Mouse (Mus musculus): ENCODE data around the gene Myl6. TPM values are rescaled to one million over a fixed set of nuclear protein-coding genes. Genes with fewer than 3 reads are reported as not detected.

Gene Myl6
- total RNA-seq, 2 experiments from 2014 or later = 526 to 539 TPM

- DNase-seq (ENCODE audit: low spot score in 2 of 2) = no peak
Observed at GRCm38 (mm10) chr10:128490912-128491311, 3.0 kb downstream of the Myl6 start.

- DNase-seq (ENCODE audit: low spot score in 2 of 2) = peak in 1 of 2 experiments; percentile 52
Observed at GRCm38 (mm10) chr10:128490232-128490631, 3.7 kb downstream of the Myl6 start.

- no peak for DNase-seq (ENCODE audit: low spot score in 2 of 2)
Observed at GRCm38 (mm10) chr10:128489785-128490184, 4.2 kb downstream of the Myl6 start.

- DNase-seq (ENCODE audit: low spot score in 2 of 2) = peak in 1 of 2 experiments; percentile 20
Observed at GRCm38 (mm10) chr10:128489380-128489779, 4.6 kb downstream of the Myl6 start.

GRCm38 (mm10) chr10:128488776-128489175, 5.2 kb downstream of the Myl6 start:
- no peak for DNase-seq (ENCODE audit: low spot score in 2 of 2)

GRCm38 (mm10) chr10:128487861-128488712, 5.9 kb downstream of the Myl6 start:
- DNase-seq (ENCODE audit: low spot score in 2 of 2) = no peak

GRCm38 (mm10) chr10:128486370-128486769, 7.6 kb downstream of the Myl6 start:
- no peak for DNase-seq (ENCODE audit: low spot score in 2 of 2)

- no peak for DNase-seq (ENCODE audit: low spot score in 2 of 2)
Observed at GRCm38 (mm10) chr10:128474366-128474765, 19.6 kb downstream of the Myl6 start.

- DNase-seq (ENCODE audit: low spot score in 2 of 2) = no peak
Observed at GRCm38 (mm10) chr10:128460270-128460630, 33.7 kb downstream of the Myl6 start.

- DNase-seq (ENCODE audit: low spot score in 2 of 2) = peak in 1 of 2 experiments; percentile 45
Observed at GRCm38 (mm10) chr10:128459409-128460269, 34.3 kb downstream of the Myl6 start.

GRCm38 (mm10) chr10:128458719-128459408, 35.1 kb downstream of the Myl6 start, which contains the start of gene Smarcc2:
Smarcc2 (plus strand) TSS chr10:128459248.
- DNase-seq (ENCODE audit: low spot score in 2 of 2) = peak; percentile 72 to 82

- DNase-seq (ENCODE audit: low spot score in 2 of 2) = peak; percentile 85 to 95
Observed at GRCm38 (mm10) chr10:128458348-128458718, 35.6 kb downstream of the Myl6 start.

- no peak for DNase-seq (ENCODE audit: low spot score in 2 of 2)
Observed at GRCm38 (mm10) chr10:128457676-128458075, 36.3 kb downstream of the Myl6 start.

GRCm38 (mm10) chr10:128455280-128455679, 38.7 kb downstream of the Myl6 start:
- DNase-seq (ENCODE audit: low spot score in 2 of 2) = peak in 1 of 2 experiments; percentile 76

- no peak for DNase-seq (ENCODE audit: low spot score in 2 of 2)
Observed at GRCm38 (mm10) chr10:128454471-128454870, 39.5 kb downstream of the Myl6 start.

- no peak for DNase-seq (ENCODE audit: low spot score in 2 of 2)
Observed at GRCm38 (mm10) chr10:128451014-128451413, 42.9 kb downstream of the Myl6 start.

GRCm38 (mm10) chr10:128445407-128445806, 48.5 kb downstream of the Myl6 start:
- DNase-seq (ENCODE audit: low spot score in 2 of 2) = no peak

- no peak for DNase-seq (ENCODE audit: low spot score in 2 of 2)
Observed at GRCm38 (mm10) chr10:128444354-128444753, 49.6 kb downstream of the Myl6 start.

GRCm38 (mm10) chr10:128442718-128443117, 51.2 kb downstream of the Myl6 start:
- DNase-seq (ENCODE audit: low spot score in 2 of 2) = no peak

- no peak for DNase-seq (ENCODE audit: low spot score in 2 of 2)
Observed at GRCm38 (mm10) chr10:128441324-128442119, 52.4 kb downstream of the Myl6 start.
